Mouse (Mus musculus) C2C12 (cell line): ENCODE measurements around the gene Eif4g3.

Experiments used
- CTCF ChIP-seq: IDR thresholded peaks from one replicate; pipeline ENCODE4 v1.5.1; 2011; ENCODE audit not compliant: control insufficient read depth, insufficient read depth, insufficient read length
- MAX ChIP-seq: IDR thresholded peaks from one replicate; pipeline ENCODE4 v1.6.1; 2011; ENCODE audit warnings: mild to moderate bottlenecking, control low read depth
- MYOG ChIP-seq: IDR thresholded peaks from one replicate; pipeline ENCODE4 v1.6.1; 2011; ENCODE audit not compliant: control insufficient read depth, insufficient read length; ENCODE audit errors: extremely low read depth
- USF1 ChIP-seq: IDR thresholded peaks from one replicate; pipeline ENCODE4 v1.6.1; 2011; ENCODE audit warnings: low read depth, mild to moderate bottlenecking, control low read depth, moderate library complexity

DNA sequence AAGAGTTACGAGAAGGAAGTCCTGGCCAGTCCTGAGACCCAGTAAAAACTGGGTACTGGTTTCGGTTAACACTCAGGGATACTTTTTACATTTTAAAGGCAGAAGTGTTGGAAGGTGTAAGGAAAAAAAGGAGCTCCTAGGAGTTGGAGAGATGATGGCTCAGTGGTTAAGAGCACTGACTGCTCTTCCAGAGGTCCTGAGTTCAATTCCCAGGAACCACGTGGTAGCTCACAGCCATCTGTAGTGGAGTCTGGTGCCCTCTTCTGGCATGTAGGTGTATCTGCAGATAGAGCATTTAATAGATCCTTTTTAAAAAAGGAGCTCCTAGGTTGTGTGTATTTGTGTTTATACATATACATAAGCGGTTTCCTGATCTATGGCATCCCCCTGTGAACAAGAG lies 47.4 kb upstream of the Eif4g3 start:
- TF ChIP-seq MAX: no peak
- peak; percentile 50 for TF ChIP-seq USF1
- no peak for TF ChIP-seq CTCF
- no peak for TF ChIP-seq MYOG
